Mouse (Mus musculus): ENCODE data around the gene Hoxc6.

- TF ChIP-seq POLR2A (IDR thresholded peaks at IDR 0.05; ENCODE audit: borderline replicate concordance, insufficient read depth, low read length) (no peak), CTCF (IDR thresholded peaks at IDR 0.05; ENCODE audit: borderline replicate concordance, insufficient read depth, low read depth, low read length) (no peak)
Observed at GRCm38 (mm10) chr15:102975688-102976111, 22.4 kb upstream of the Hoxc6 start.

Data from cerebellum, adult 2 months (tissue).